Mouse (Mus musculus): ENCODE results near the gene Clmn. TPM values are rescaled to one million over a fixed set of nuclear protein-coding genes. Genes with fewer than 3 reads are reported as not detected.
A peak's percentile ranks its signal among the peaks of the same experiment; 100 is the strongest.

Gene Clmn
- total and polyA plus RNA-seq, 3 experiments: not detected

GRCm38 (mm10) chr12:104753686-104754085, 111.2 kb downstream of the Clmn start:
- H3K36me3 ChIP-seq (ENCODE audit: control insufficient read depth in 1 of 2, insufficient read depth in 2 of 2, low read length in 2 of 2): peaks cover 0 to 11% of the 10 kb centered on the region in 2 experiments; a peak in 2 of 4 replicates
- no peaks in the 10 kb centered on the region for H3K27me3 ChIP-seq (ENCODE audit: control insufficient read depth in 1 of 2, insufficient read depth in 2 of 2, low read length in 2 of 2)
- no peak overlapping the region for H3K9ac ChIP-seq (ENCODE audit: control insufficient read depth, low read depth, low read length, poor library complexity, severe bottlenecking)
- no peak overlapping the region for H3K27ac ChIP-seq (ENCODE audit: control insufficient read depth, low read depth, low read length)
- no peaks in the 10 kb centered on the region for H3K9me3 ChIP-seq (replicated peaks; ENCODE audit: insufficient read depth, low read length)
- peaks cover 5 to 12% of the 10 kb centered on the region in 2 experiments for H3K4me1 ChIP-seq (ENCODE audit: control insufficient read depth in 1 of 2, insufficient read depth in 2 of 2, low read length in 2 of 2)
- peaks cover 34% of the 10 kb centered on the region for H3K79me2 ChIP-seq (ENCODE audit: control insufficient read depth, insufficient read depth, low read length, poor library complexity)
- DNase-seq (ENCODE audit: low read depth, low spot score): no peak
- no peak overlapping the region for H3K4me3 ChIP-seq (ENCODE audit: control insufficient read depth in 1 of 2, insufficient read depth in 1 of 2, low read depth in 2 of 2, low read length in 2 of 2)
- TF ChIP-seq E2F4 (IDR thresholded peaks at IDR 0.05; ENCODE audit: borderline replicate concordance, low read depth, low read length) (no peak), CHD2 (IDR thresholded peaks at IDR 0.05; ENCODE audit: low read length) (no peak), GABPA (IDR thresholded peaks at IDR 0.05; ENCODE audit: low read depth, low read length) (no peak), MAZ (IDR thresholded peaks at IDR 0.05; ENCODE audit: low read depth, low read length) (no peak), POLR2AphosphoS5 (IDR thresholded peaks at IDR 0.05; ENCODE audit: borderline replicate concordance, low read depth, low read length) (no peak), ETS1 (IDR thresholded peaks at IDR 0.05; ENCODE audit: low read depth, low read length) (no peak)

GRCm38 (mm10) chr12:104751814-104752765, 112.8 kb downstream of the Clmn start, which contains the start of gene Dicer1:
Gene Dicer1 (minus strand): TSS chr12:104751952.
- peak within 1 kb of the TSS; percentile 94 to 97 for H3K4me3 ChIP-seq (ENCODE audit: control insufficient read depth in 1 of 2, insufficient read depth in 1 of 2, low read depth in 2 of 2, low read length in 2 of 2)
- peak within 1 kb of the TSS; percentile 98 for H3K9ac ChIP-seq (ENCODE audit: control insufficient read depth, low read depth, low read length, poor library complexity, severe bottlenecking)
- H3K9me3 ChIP-seq (replicated peaks; ENCODE audit: insufficient read depth, low read length): no peaks in the 10 kb centered on the region
- H3K79me2 ChIP-seq (ENCODE audit: control insufficient read depth, insufficient read depth, low read length, poor library complexity): peaks cover 47% of the 10 kb centered on the region
- DNase-seq (ENCODE audit: low read depth, low spot score): peak; percentile 94
- peaks cover 0 to 11% of the 10 kb centered on the region in 2 experiments; a peak in 2 of 4 replicates for H3K36me3 ChIP-seq (ENCODE audit: control insufficient read depth in 1 of 2, insufficient read depth in 2 of 2, low read length in 2 of 2)
- H3K4me1 ChIP-seq (ENCODE audit: control insufficient read depth in 1 of 2, insufficient read depth in 2 of 2, low read length in 2 of 2): peaks cover 5 to 12% of the 10 kb centered on the region in 2 experiments
- peak within 1 kb of the TSS; percentile 83 for H3K27ac ChIP-seq (ENCODE audit: control insufficient read depth, low read depth, low read length)
- no peaks in the 10 kb centered on the region for H3K27me3 ChIP-seq (ENCODE audit: control insufficient read depth in 1 of 2, insufficient read depth in 2 of 2, low read length in 2 of 2)
- TF ChIP-seq TAL1 (IDR thresholded peaks at IDR 0.05; ENCODE audit: low read length) (no peak), ELF1 (IDR thresholded peaks at IDR 0.05; ENCODE audit: low read depth, low read length) (0 out of 2 replicates have a peak, but pooled peaks have one; percentile 17), TBP (IDR thresholded peaks at IDR 0.05; ENCODE audit: low read depth, low read length) (peak; percentile 26; the same call in 1 of the 2 replicates), SMC3 (IDR thresholded peaks at IDR 0.05; ENCODE audit: low read depth, low read length) (no peak), ZMIZ1 (IDR thresholded peaks at IDR 0.05; ENCODE audit: low read depth, low read length) (peak; percentile 54; the same call in 1 of the 2 replicates), MAZ (IDR thresholded peaks at IDR 0.05; ENCODE audit: low read depth, low read length) (peak; percentile 84; the same call in 1 of the 2 replicates), USF2 (IDR thresholded peaks at IDR 0.05; ENCODE audit: borderline replicate concordance in 1 of 2, insufficient read depth in 1 of 2, low read depth in 1 of 2, low read length in 2 of 2) (no peak), SIN3A (IDR thresholded peaks at IDR 0.05; ENCODE audit: low read length) (peak; percentile 36), ZC3H11A (IDR thresholded peaks at IDR 0.05; ENCODE audit: low read depth, low read length) (no peak), MAFK (IDR thresholded peaks at IDR 0.05; ENCODE audit: borderline replicate concordance, low read depth, low read length) (no peak), ETS1 (IDR thresholded peaks at IDR 0.05; ENCODE audit: low read depth, low read length) (0 out of 2 replicates have a peak, but pooled peaks have one; percentile 11), JUND (IDR thresholded peaks at IDR 0.05; ENCODE audit: low read depth, low read length) (no peak), CHD2 (IDR thresholded peaks at IDR 0.05; ENCODE audit: low read length) (0 out of 2 replicates have a peak, but pooled peaks have one; percentile 8), E2F4 (IDR thresholded peaks at IDR 0.05; ENCODE audit: borderline replicate concordance, low read depth, low read length) (no peak), CTCF (IDR thresholded peaks at IDR 0.05 in 2 of 3, conservative IDR thresholded peaks at IDR 0.05 in 1 of 3; ENCODE audit: control insufficient read depth in 1 of 3, insufficient read depth in 1 of 3, low read depth in 2 of 3, low read length in 3 of 3, poor library complexity in 1 of 3, severe bottlenecking in 1 of 3) (no peak), HCFC1 (IDR thresholded peaks at IDR 0.05; ENCODE audit: low read depth, low read length) (peak; percentile 78), MYB (IDR thresholded peaks at IDR 0.05; ENCODE audit: low read depth, low read length) (no peak), BHLHE40 (IDR thresholded peaks at IDR 0.05; ENCODE audit: borderline replicate concordance, low read depth, low read length) (no peak), NRF1 (IDR thresholded peaks at IDR 0.05; ENCODE audit: insufficient read depth, low read depth, low read length, poor library complexity, severe bottlenecking) (peak; percentile 37; the same call in 1 of the 2 replicates), POLR2AphosphoS2 (IDR thresholded peaks at IDR 0.05; ENCODE audit: low read length) (0 out of 2 replicates have a peak, but pooled peaks have one; percentile 36), MYC (IDR thresholded peaks at IDR 0.05; ENCODE audit: low read depth, low read length) (no peak), NELFE (IDR thresholded peaks at IDR 0.05; ENCODE audit: low read depth, low read length) (peak; percentile 87), RCOR1 (IDR thresholded peaks at IDR 0.05; ENCODE audit: low read depth, low read length) (no peak), MXI1 (IDR thresholded peaks at IDR 0.05; ENCODE audit: low read depth, low read length) (no peak), TCF12 (IDR thresholded peaks at IDR 0.05; ENCODE audit: low read depth, low read length) (0 out of 2 replicates have a peak, but pooled peaks have one; percentile 32), RAD21 (IDR thresholded peaks at IDR 0.05; ENCODE audit: low read depth, low read length) (no peak)
